Mouse (Mus musculus): ENCODE data around the gene Lyrm4.
"Not testable (repeated sequence)": the region's sequence is repeated elsewhere in the genome, so short reads cannot be mapped to it uniquely, and the experiment has no call there.

Gene Lyrm4

GRCm38 (mm10) chr13:35991185-35991584 lies 126.1 kb downstream of the Lyrm4 start:
- DNase-seq: not testable (repeated sequence)

- no peak for DNase-seq
Observed at GRCm38 (mm10) chr13:35989329-35989728, 128.0 kb downstream of the Lyrm4 start.

GRCm38 (mm10) chr13:35982985-35983384 lies 134.3 kb downstream of the Lyrm4 start:
- DNase-seq: no peak

GRCm38 (mm10) chr13:35980471-35980870 lies 136.9 kb downstream of the Lyrm4 start:
- no peak for DNase-seq

- DNase-seq: no peak
Observed at GRCm38 (mm10) chr13:35976912-35977311, 140.4 kb downstream of the Lyrm4 start.

- DNase-seq: no peak
Observed at GRCm38 (mm10) chr13:35969829-35970228, 147.5 kb downstream of the Lyrm4 start.

GRCm38 (mm10) chr13:35969431-35969721 lies 147.9 kb downstream of the Lyrm4 start:
- DNase-seq: no peak

- peak; percentile 36 for DNase-seq
Observed at GRCm38 (mm10) chr13:35968719-35969430, 148.5 kb downstream of the Lyrm4 start.

- peak; percentile 17 for DNase-seq
Observed at GRCm38 (mm10) chr13:35968131-35968718, 149.1 kb downstream of the Lyrm4 start.

GRCm38 (mm10) chr13:35967690-35968089 lies 149.6 kb downstream of the Lyrm4 start:
- no peak for DNase-seq

GRCm38 (mm10) chr13:35963583-35963982 lies 153.7 kb downstream of the Lyrm4 start:
- DNase-seq: no peak

- no peak for DNase-seq
Observed at GRCm38 (mm10) chr13:35959391-35960067, 157.8 kb downstream of the Lyrm4 start.

- DNase-seq: no peak
Observed at GRCm38 (mm10) chr13:35958539-35958938, 158.8 kb downstream of the Lyrm4 start, which contains the start of gene Ppp1r3g. Gene Ppp1r3g (plus strand): TSS chr13:35958839.

- DNase-seq: peak; percentile 4
Observed at GRCm38 (mm10) chr13:35949814-35950455, 167.4 kb downstream of the Lyrm4 start.

GRCm38 (mm10) chr13:35947354-35948000 lies 169.8 kb downstream of the Lyrm4 start:
- DNase-seq: peak; percentile 78

GRCm38 (mm10) chr13:35946659-35947353 lies 170.5 kb downstream of the Lyrm4 start:
- no peak for DNase-seq

- DNase-seq: no peak
Observed at GRCm38 (mm10) chr13:35940934-35941333, 176.4 kb downstream of the Lyrm4 start.

- no peak for DNase-seq
Observed at GRCm38 (mm10) chr13:35939871-35940665, 177.3 kb downstream of the Lyrm4 start.

- DNase-seq: no peak
Observed at GRCm38 (mm10) chr13:35937991-35938390, 179.3 kb downstream of the Lyrm4 start.
